Mouse (Mus musculus): ENCODE results near the gene Cbr1. TPM values are rescaled to one million over a fixed set of nuclear protein-coding genes. Genes with fewer than 3 reads are reported as not detected.
A peak's percentile ranks its signal among the peaks of the same experiment; 100 is the strongest.

The Cbr1 gene
- total and polyA plus RNA-seq, 3 experiments, result 1.1 to 8.9 (median 1.7) TPM

- Histone ChIP-seq H3K4me3 (replicated peaks in 1 of 3; ENCODE audit: low read depth in 2 of 3, low read length in 2 of 3, poor library complexity in 1 of 3) (peak overlapping the region; percentile 63 to 86 (median 82)), H3K36me3 (replicated peaks in 1 of 2; ENCODE audit: control insufficient read depth in 1 of 2, insufficient read depth in 1 of 2, low read length in 1 of 2) (peaks cover 0 to 16% of the 10 kb centered on the region in 2 experiments), H3K9ac (ENCODE audit: insufficient read depth, low read depth) (peak overlapping the region; percentile 62), H3K4me2 (ENCODE audit: insufficient read depth, low read depth, poor library complexity, severe bottlenecking) (peak overlapping the region; percentile 66), H3K27ac (ENCODE audit: insufficient read depth, low read depth) (no peak overlapping the region), H3K27me3 (replicated peaks) (no peaks in the 10 kb centered on the region), H3K79me2 (replicated peaks; ENCODE audit: control insufficient read depth, extremely low read depth, insufficient read depth, poor library complexity, severe bottlenecking) (no peaks in the 10 kb centered on the region), H3K9me3 (replicated peaks; ENCODE audit: low read length) (no peaks in the 10 kb centered on the region), H3K4me1 (ENCODE audit: control insufficient read depth in 1 of 2, insufficient read depth in 2 of 2) (peaks cover 4 to 24% of the 10 kb centered on the region in 2 experiments)
- peak; percentile 23 for DNase-seq (ENCODE audit: extremely low read depth)
- in situ Hi-C loops (cut with MboI; ENCODE audit: low pct_ligation_motif_present, low pct_unique_long_range_greater_than_20kb, low sequenced_read_pairs) (loop anchor here (10.0 kb wide), 1 partner anchor 160 kb away; no protein-coding TSS in a partner anchor), dilution Hi-C loops (cut with MboI; ENCODE audit: extremely low pct_ligation_motif_present, extremely low pct_unique_long_range_greater_than_20kb, low sequenced_read_pairs) (no loop called here)
- TF ChIP-seq JUN (IDR thresholded peaks at IDR 0.05; ENCODE audit: insufficient read depth, low read depth, low read length) (no peak), GABPA (IDR thresholded peaks at IDR 0.05; ENCODE audit: insufficient replicate concordance, low read depth, low read length) (no peak), ETS1 (conservative IDR thresholded peaks at IDR 0.05; ENCODE audit: low read depth, low read length) (no peak), E2F4 (IDR thresholded peaks at IDR 0.05; ENCODE audit: insufficient replicate concordance, low read depth, low read length) (no peak), ZMIZ1 (IDR thresholded peaks at IDR 0.05; ENCODE audit: low read depth, low read length) (no peak), MEF2A (IDR thresholded peaks at IDR 0.05; ENCODE audit: borderline replicate concordance, low read depth, low read length) (no peak), NELFE (IDR thresholded peaks at IDR 0.05; ENCODE audit: low read depth, low read length) (no peak), RCOR1 (conservative IDR thresholded peaks at IDR 0.05; ENCODE audit: low read depth, low read length) (no peak), SIN3A (IDR thresholded peaks at IDR 0.05; ENCODE audit: low read length) (no peak), ELF1 (IDR thresholded peaks at IDR 0.05; ENCODE audit: low read depth, low read length) (no peak), ZNF384 (IDR thresholded peaks at IDR 0.05; ENCODE audit: low read depth, low read length) (no peak), USF1 (IDR thresholded peaks at IDR 0.05; ENCODE audit: low read depth, low read length) (no peak), USF2 (conservative IDR thresholded peaks at IDR 0.05; ENCODE audit: low read depth, low read length) (no peak), POLR2AphosphoS2 (IDR thresholded peaks at IDR 0.05; ENCODE audit: low read depth, low read length) (no peak), UBTF (IDR thresholded peaks at IDR 0.05; ENCODE audit: low read depth, low read length) (no peak), MAX (IDR thresholded peaks at IDR 0.05; ENCODE audit: low read length) (no peak), ZC3H11A (IDR thresholded peaks at IDR 0.05; ENCODE audit: low read depth, low read length) (no peak), NRF1 (IDR thresholded peaks at IDR 0.05; ENCODE audit: low read depth, low read length) (no peak), IRF4 (IDR thresholded peaks at IDR 0.05; ENCODE audit: low read depth, low read length) (no peak)
Observed at GRCm38 (mm10) chr16:93604481-93604969, 1.1 kb upstream of the Cbr1 start.

- H3K9ac ChIP-seq (ENCODE audit: insufficient read depth, low read depth), result no peak overlapping the region
- H3K36me3 ChIP-seq (replicated peaks in 1 of 2; ENCODE audit: control insufficient read depth in 1 of 2, insufficient read depth in 1 of 2, low read length in 1 of 2), result peaks cover 0 to 4% of the 10 kb centered on the region in 2 experiments
- no peak overlapping the region for H3K4me3 ChIP-seq (replicated peaks in 1 of 3; ENCODE audit: low read depth in 2 of 3, low read length in 2 of 3, poor library complexity in 1 of 3)
- no peak overlapping the region for H3K4me2 ChIP-seq (ENCODE audit: insufficient read depth, low read depth, poor library complexity, severe bottlenecking)
- dilution Hi-C loops (cut with MboI; ENCODE audit: extremely low pct_ligation_motif_present, extremely low pct_unique_long_range_greater_than_20kb, low sequenced_read_pairs) (no loop called here), in situ Hi-C loops (cut with MboI; ENCODE audit: low pct_ligation_motif_present, low pct_unique_long_range_greater_than_20kb, low sequenced_read_pairs) (loop anchor here (10.0 kb wide), 1 partner anchor 159 kb away; no protein-coding TSS in a partner anchor)
- no peak for DNase-seq (ENCODE audit: extremely low read depth)
- H3K27ac ChIP-seq (ENCODE audit: insufficient read depth, low read depth), result no peak overlapping the region
- no peaks in the 10 kb centered on the region for H3K9me3 ChIP-seq (replicated peaks; ENCODE audit: low read length)
- no peaks in the 10 kb centered on the region for H3K79me2 ChIP-seq (replicated peaks; ENCODE audit: control insufficient read depth, extremely low read depth, insufficient read depth, poor library complexity, severe bottlenecking)
- H3K27me3 ChIP-seq (replicated peaks), result no peaks in the 10 kb centered on the region
- TF ChIP-seq CHD1 (IDR thresholded peaks at IDR 0.05; ENCODE audit: low read depth, low read length), result no peak
- no peak for TF ChIP-seq MEF2A (IDR thresholded peaks at IDR 0.05; ENCODE audit: borderline replicate concordance, low read depth, low read length)
- no peak for TF ChIP-seq USF2 (conservative IDR thresholded peaks at IDR 0.05; ENCODE audit: low read depth, low read length)
- TF ChIP-seq IRF4 (IDR thresholded peaks at IDR 0.05; ENCODE audit: low read depth, low read length), result no peak
- no peak for TF ChIP-seq CTCF (conservative IDR thresholded peaks at IDR 0.05 in 1 of 2, IDR thresholded peaks at IDR 0.05 in 1 of 2; ENCODE audit: low read depth in 2 of 2, low read length in 2 of 2)
- TF ChIP-seq MAFK (IDR thresholded peaks at IDR 0.05; ENCODE audit: insufficient replicate concordance, low read length), result no peak
- no peak for TF ChIP-seq POLR2A (IDR thresholded peaks at IDR 0.05; ENCODE audit: low read depth, low read length)
- TF ChIP-seq JUN (IDR thresholded peaks at IDR 0.05; ENCODE audit: insufficient read depth, low read depth, low read length), result no peak
- TF ChIP-seq MYC (IDR thresholded peaks at IDR 0.05; ENCODE audit: low read depth, low read length), result no peak
- TF ChIP-seq UBTF (IDR thresholded peaks at IDR 0.05; ENCODE audit: low read depth, low read length), result no peak
- no peak for TF ChIP-seq TBP (conservative IDR thresholded peaks at IDR 0.05; ENCODE audit: low read depth, low read length)
- TF ChIP-seq SIN3A (IDR thresholded peaks at IDR 0.05; ENCODE audit: low read length), result no peak
- TF ChIP-seq TCF12 (IDR thresholded peaks at IDR 0.05; ENCODE audit: low read depth, low read length), result no peak
- no peak for TF ChIP-seq CHD2 (IDR thresholded peaks at IDR 0.05; ENCODE audit: low read length)
- no peak for TF ChIP-seq E2F4 (IDR thresholded peaks at IDR 0.05; ENCODE audit: insufficient replicate concordance, low read depth, low read length)
- TF ChIP-seq NELFE (IDR thresholded peaks at IDR 0.05; ENCODE audit: low read depth, low read length), result no peak
- peaks cover 4 to 23% of the 10 kb centered on the region in 2 experiments for H3K4me1 ChIP-seq (ENCODE audit: control insufficient read depth in 1 of 2, insufficient read depth in 2 of 2)
Observed at GRCm38 (mm10) chr16:93606146-93606545, 493 bp downstream of the Cbr1 start.
